Mouse (Mus musculus) lung, postnatal 0 days (tissue): ENCODE measurements around the gene Dnpep.

ENCODE experiments used
- CTCF ChIP-seq: IDR thresholded peaks from 2 replicates; pipeline ENCODE4 v1.5.1; 2016; ENCODE audit warnings: antibody characterized with exemption, mild to moderate bottlenecking
- EP300 ChIP-seq: IDR thresholded peaks from 2 replicates; pipeline ENCODE4 v1.6.1; 2016; ENCODE audit warnings: antibody characterized with exemption, mild to moderate bottlenecking, control low read depth

DNA sequence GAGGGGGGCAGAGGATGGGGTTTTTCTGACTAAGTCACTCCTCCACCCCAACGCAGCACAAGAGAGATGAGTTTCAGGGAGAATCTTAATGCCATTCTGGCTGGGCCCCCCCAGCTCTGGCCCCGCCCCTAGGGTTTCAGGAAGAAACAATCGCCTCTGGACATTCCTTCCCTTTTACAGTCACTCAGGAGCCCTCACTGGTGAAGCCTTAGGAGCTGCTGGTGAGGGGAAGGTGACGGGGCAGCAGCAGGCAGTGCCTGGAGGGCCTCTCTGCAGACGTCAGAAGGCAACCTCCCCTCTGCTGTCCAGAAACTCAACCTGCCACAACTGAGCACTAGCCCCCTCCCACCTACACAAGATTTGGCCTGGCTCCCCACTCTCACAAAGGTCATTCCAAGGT lies 31.5 kb upstream of the Dnpep start:
- TF ChIP-seq CTCF = no peak
- TF ChIP-seq EP300 = no peak
